Mouse (Mus musculus) midbrain, embryonic 10.5 days (tissue): ENCODE measurements around the gene Gpr1. TPM values are rescaled to one million over a fixed set of nuclear protein-coding genes. Genes with fewer than 3 reads are reported as not detected.
A peak's percentile ranks its signal among the peaks of the same experiment; 100 is the strongest.
"Not testable (repeated sequence)": the region's sequence is repeated elsewhere in the genome, so short reads cannot be mapped to it uniquely, and the experiment has no call there.

Experiments
- DNase-seq: peaks from one replicate; pipeline ENCODE4 v3.0.0-alpha.2; 2017; ENCODE audit warnings: low spot score
- H3K27ac ChIP-seq: fragments of 300-500 bp; sonication (generic); replicated peaks from 2 replicates; pipeline ENCODE4 v1.5.1; 2016; ENCODE audit warnings: mild to moderate bottlenecking
- H3K27me3 ChIP-seq: fragments of 300-500 bp; sonication (generic); 2 replicates; pipeline ENCODE4 v1.6.1; 2016; ENCODE audit warnings: low read depth, mild to moderate bottlenecking; ENCODE audit not compliant: poor library complexity, severe bottlenecking
- H3K36me3 ChIP-seq: fragments of 300-500 bp; sonication (generic); 2 replicates; pipeline ENCODE4 v1.6.1; 2016; ENCODE audit warnings: mild to moderate bottlenecking, moderate library complexity
- H3K4me1 ChIP-seq: fragments of 300-500 bp; sonication (generic); 2 replicates; pipeline ENCODE4 v1.6.1; 2016
- H3K4me3 ChIP-seq: fragments of 300-500 bp; sonication (generic); 2 replicates; pipeline ENCODE4 v1.5.1; 2016; ENCODE audit warnings: mild to moderate bottlenecking, moderate library complexity
- H3K9me3 ChIP-seq: fragments of 300-500 bp; sonication (generic); replicated peaks from 2 replicates; pipeline ENCODE4 v1.6.1; 2016; ENCODE audit warnings: mild to moderate bottlenecking
- WGBS: fragments of 180-500 bp; shearing (Covaris S2); methylation state at CpG from one replicate; pipeline ENCODE4 v1.1.7; 2016; 5-methylcytosine and 5-hydroxymethylcytosine counted together
- polyA plus RNA-seq: library from polyadenylated mRNA; unstranded; fragments of >200 nt; fragmentation: Nextera tagmentation; extraction: Ambion mirVana; gene quantifications from 2 replicates; pipeline ENCODE4 v1.2.1, GENCODE M21; 2016

Gene Gpr1
- polyA plus RNA-seq, 1 experiment from 2014 or later: 0.25 TPM

DNA sequence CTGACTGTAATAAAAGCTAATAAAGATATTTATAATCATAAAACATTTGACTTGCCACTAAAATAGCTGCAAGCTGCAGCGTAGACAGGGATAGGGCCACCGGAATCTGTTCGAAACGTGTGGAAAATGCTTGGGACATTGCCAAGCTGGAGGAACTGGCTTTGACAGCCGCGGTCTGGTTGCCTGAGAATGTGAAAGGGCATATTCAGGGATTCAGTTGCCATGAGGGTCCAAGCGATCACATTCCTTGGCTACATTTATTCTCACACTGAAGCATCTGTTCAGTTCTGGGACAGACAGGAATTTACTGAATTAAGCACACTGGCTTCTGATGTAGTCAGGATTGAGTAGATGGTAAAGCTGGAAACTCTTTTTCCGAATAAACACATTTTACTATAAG lies 23.5 kb downstream of the Gpr1 start:
- Histone ChIP-seq H3K4me1 (no peaks in the 10 kb centered on the region), H3K27me3 (no peaks in the 10 kb centered on the region), H3K27ac (no peak overlapping the region), H3K9me3 (no peaks in the 10 kb centered on the region), H3K36me3 (no peaks in the 10 kb centered on the region), H3K4me3 (no peak overlapping the region)
- 91% methylated on average over 8 of the region's 8 CpGs for WGBS
- DNase-seq: no peak

DNA sequence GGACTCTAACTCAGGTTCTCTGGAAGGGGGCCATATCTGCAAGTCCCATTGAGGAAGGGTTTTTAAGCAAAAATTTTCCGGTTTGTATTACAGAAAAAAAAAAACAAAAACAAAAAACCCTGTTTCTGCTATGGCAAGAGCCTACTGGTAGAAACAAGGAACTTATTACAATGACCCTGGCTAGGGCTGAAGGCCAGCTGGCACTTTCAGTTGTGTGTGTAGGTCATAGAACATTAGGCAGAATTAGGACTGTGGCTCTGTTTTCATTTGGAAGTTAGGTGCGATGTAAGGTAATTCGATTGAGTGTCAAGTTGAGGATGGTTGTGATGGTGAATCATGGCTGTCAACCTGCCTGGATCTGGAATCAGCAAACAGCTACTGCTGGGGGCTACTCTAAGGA lies 25.8 kb downstream of the Gpr1 start:
- H3K4me3 ChIP-seq: no peak overlapping the region
- no peak for DNase-seq

GRCm38 (mm10) chr1:63185430-63185829 lies 28.9 kb downstream of the Gpr1 start:
- not testable (repeated sequence) for H3K27ac ChIP-seq, H3K9me3 ChIP-seq, H3K4me1 ChIP-seq, H3K4me3 ChIP-seq, H3K27me3 ChIP-seq, DNase-seq
- H3K36me3 ChIP-seq: peaks cover 20% of the 10 kb centered on the region
- WGBS: 96% methylated on average over 6 of the region's 6 CpGs

More for the DNA sequence above, 25.8 kb downstream of the Gpr1 start:
- WGBS: 95% methylated on average over 3 of the region's 3 CpGs
- no peak overlapping the region for H3K27ac ChIP-seq
- H3K9me3 ChIP-seq: no peaks in the 10 kb centered on the region
- no peaks in the 10 kb centered on the region for H3K27me3 ChIP-seq
- 0 out of 2 replicates have a peak, but pooled peaks cover 2% of the 10 kb centered on the region for H3K36me3 ChIP-seq
- H3K4me1 ChIP-seq: no peaks in the 10 kb centered on the region

DNA sequence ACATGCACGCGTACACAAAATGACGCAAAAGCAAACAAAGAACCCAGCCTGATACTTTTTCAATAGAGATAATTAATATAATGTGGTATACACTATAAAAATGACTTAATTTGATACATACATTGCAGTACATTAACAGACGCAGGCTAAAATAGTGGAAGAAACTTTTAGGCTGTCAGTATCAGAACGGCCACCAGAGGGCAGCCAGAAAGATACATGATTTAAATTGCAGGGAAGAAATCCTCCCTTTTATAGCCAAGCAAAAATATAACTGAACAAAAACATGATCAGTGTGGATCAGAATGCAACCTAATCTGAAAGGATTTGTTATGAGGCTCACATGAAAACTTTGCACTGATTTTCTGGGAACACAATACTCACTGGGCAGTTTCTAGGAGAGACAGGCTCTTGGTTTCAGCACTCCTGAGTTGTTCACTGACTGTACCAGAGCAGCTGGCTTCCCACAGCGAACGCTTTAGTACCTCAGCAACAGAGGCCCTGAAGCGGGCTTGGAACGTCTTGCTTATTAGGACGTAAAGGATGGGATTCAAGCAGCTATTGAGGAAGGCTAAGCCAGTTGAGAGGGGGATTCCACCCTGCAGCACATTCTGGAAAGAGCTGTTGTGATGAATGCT lies 31.6 kb downstream of the Gpr1 start:
- peaks cover 46% of the 10 kb centered on the region for H3K36me3 ChIP-seq

GRCm38 (mm10) chr1:63182212-63182611 lies 32.1 kb downstream of the Gpr1 start:
- H3K4me3 ChIP-seq: no peak overlapping the region
- no peak for DNase-seq
- no peak overlapping the region for H3K27ac ChIP-seq
- WGBS: 78% methylated on average over 5 of the region's 5 CpGs
- H3K9me3 ChIP-seq: no peaks in the 10 kb centered on the region
- H3K27me3 ChIP-seq: no peaks in the 10 kb centered on the region
- H3K36me3 ChIP-seq: peaks cover 48% of the 10 kb centered on the region
- H3K4me1 ChIP-seq: peaks cover 15% of the 10 kb centered on the region

More for the DNA sequence above, 31.6 kb downstream of the Gpr1 start:
- Histone ChIP-seq H3K27ac (no peak overlapping the region), H3K9me3 (no peaks in the 10 kb centered on the region), H3K4me1 (peaks cover 11% of the 10 kb centered on the region), H3K4me3 (no peak overlapping the region), H3K27me3 (no peaks in the 10 kb centered on the region)
- 63% methylated on average over 10 of the region's 10 CpGs for WGBS
- DNase-seq: peak; percentile 42

DNA sequence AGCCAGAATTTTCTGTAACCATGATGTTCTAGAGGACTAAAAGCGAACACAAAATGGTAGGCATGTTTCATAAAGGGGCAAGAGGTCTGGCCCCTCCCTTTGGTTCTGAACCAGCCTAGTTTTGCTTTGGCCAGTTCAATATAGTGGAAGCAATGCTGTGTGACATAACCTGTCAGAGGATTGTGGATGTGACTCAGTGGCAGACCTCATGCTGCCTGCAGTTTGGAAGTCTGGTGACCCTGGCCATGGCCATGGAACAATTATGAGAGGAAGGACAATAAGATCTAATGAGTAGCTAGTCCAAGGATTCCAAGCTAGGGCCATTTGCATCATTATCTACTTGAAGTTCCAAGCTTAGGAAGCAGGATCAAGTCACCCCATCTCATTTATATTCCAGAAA lies 32.9 kb downstream of the Gpr1 start:
- peaks cover 48% of the 10 kb centered on the region for H3K36me3 ChIP-seq
- H3K27me3 ChIP-seq: no peaks in the 10 kb centered on the region
- no peaks in the 10 kb centered on the region for H3K9me3 ChIP-seq
- H3K27ac ChIP-seq: no peak overlapping the region
- DNase-seq: no peak
- H3K4me3 ChIP-seq: no peak overlapping the region
- H3K4me1 ChIP-seq: peaks cover 15% of the 10 kb centered on the region
- WGBS: 89% methylated on average over 1 of the region's 1 CpGs

DNA sequence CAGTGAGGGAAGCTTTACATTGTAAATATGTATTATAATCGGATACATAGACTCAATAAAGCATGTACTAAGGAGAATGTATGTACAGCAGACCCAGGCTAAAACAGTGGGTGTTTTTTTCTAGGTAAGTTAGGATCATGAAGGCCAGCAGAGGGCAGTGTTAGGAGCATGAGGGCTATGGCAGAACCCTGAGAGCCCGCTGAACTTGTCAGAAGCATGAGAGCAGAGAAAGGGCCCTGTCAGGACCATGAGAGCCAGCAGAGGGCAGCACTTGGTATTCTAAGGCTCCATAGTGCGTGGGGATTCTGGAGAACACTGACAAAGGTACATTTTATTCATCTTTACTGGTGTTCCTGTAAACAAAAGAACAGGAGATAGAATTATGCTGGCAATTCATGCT lies 33.3 kb downstream of the Gpr1 start:
- Histone ChIP-seq H3K27me3 (no peaks in the 10 kb centered on the region), H3K4me3 (no peak overlapping the region), H3K9me3 (no peaks in the 10 kb centered on the region), H3K36me3 (peaks cover 48% of the 10 kb centered on the region), H3K4me1 (peaks cover 15% of the 10 kb centered on the region), H3K27ac (no peak overlapping the region)
- DNase-seq: peak; percentile 92
- 10% methylated on average over 3 of the region's 3 CpGs for WGBS

- not testable (repeated sequence) for H3K27me3 ChIP-seq, H3K9me3 ChIP-seq, H3K4me3 ChIP-seq, DNase-seq, H3K27ac ChIP-seq
- H3K4me1 ChIP-seq: peaks cover 19% of the 10 kb centered on the region
- 67% methylated on average over 4 of the region's 4 CpGs for WGBS
- H3K36me3 ChIP-seq: peaks cover 48% of the 10 kb centered on the region
These were observed 33.8 kb downstream of the Gpr1 start for GRCm38 (mm10) chr1:63180575-63180974.

GRCm38 (mm10) chr1:63180122-63180521 lies 34.2 kb downstream of the Gpr1 start:
- peaks cover 48% of the 10 kb centered on the region for H3K36me3 ChIP-seq
- H3K4me3 ChIP-seq: no peak overlapping the region
- DNase-seq: no peak
- no peaks in the 10 kb centered on the region for H3K27me3 ChIP-seq
- no peak overlapping the region for H3K27ac ChIP-seq
- no peaks in the 10 kb centered on the region for H3K9me3 ChIP-seq
- WGBS: 93% methylated on average over 4 of the region's 4 CpGs
- peaks cover 23% of the 10 kb centered on the region for H3K4me1 ChIP-seq

GRCm38 (mm10) chr1:63178308-63178707 lies 36.0 kb downstream of the Gpr1 start:
- DNase-seq: no peak
- Histone ChIP-seq H3K36me3 (peaks cover 53% of the 10 kb centered on the region), H3K4me3 (peak overlapping the region; percentile 98), H3K27me3 (no peaks in the 10 kb centered on the region), H3K4me1 (peaks cover 29% of the 10 kb centered on the region), H3K9me3 (no peaks in the 10 kb centered on the region), H3K27ac (no peak overlapping the region)
- 86% methylated on average over 3 of the region's 3 CpGs for WGBS

GRCm38 (mm10) chr1:63176604-63177421 lies 37.5 kb downstream of the Gpr1 start, which contains the start of the genes Eef1b2 and Ndufs1:
Eef1b2 (plus strand) TSS chr1:63176825.
Ndufs1 (minus strand) TSS chr1:63176833.
- peaks cover 53% of the 10 kb centered on the region for H3K36me3 ChIP-seq
- peak within 1 kb of the TSS; percentile 98 for H3K4me3 ChIP-seq
- under 1% methylated on average over 72 of the region's 72 CpGs for WGBS
- no peaks in the 10 kb centered on the region for H3K9me3 ChIP-seq
- H3K27ac ChIP-seq: peak within 1 kb of the TSS; percentile 97
- peak; percentile 96 for DNase-seq
- no peaks in the 10 kb centered on the region for H3K27me3 ChIP-seq
- peaks cover 29% of the 10 kb centered on the region for H3K4me1 ChIP-seq

GRCm38 (mm10) chr1:63176259-63176603 lies 38.1 kb downstream of the Gpr1 start:
- Histone ChIP-seq H3K4me3 (peak overlapping the region; percentile 98), H3K27me3 (no peaks in the 10 kb centered on the region), H3K4me1 (peaks cover 29% of the 10 kb centered on the region), H3K36me3 (peaks cover 53% of the 10 kb centered on the region), H3K27ac (peak overlapping the region; percentile 97), H3K9me3 (no peaks in the 10 kb centered on the region)
- DNase-seq: no peak
- WGBS: under 1% methylated on average over 14 of the region's 14 CpGs

GRCm38 (mm10) chr1:63175853-63176252 lies 38.5 kb downstream of the Gpr1 start:
- DNase-seq: no peak
- Histone ChIP-seq H3K9me3 (no peaks in the 10 kb centered on the region), H3K36me3 (peaks cover 57% of the 10 kb centered on the region), H3K4me3 (peak overlapping the region; percentile 98), H3K4me1 (peaks cover 29% of the 10 kb centered on the region), H3K27me3 (no peaks in the 10 kb centered on the region), H3K27ac (peak overlapping the region; percentile 97)
- 11% methylated on average over 11 of the region's 11 CpGs for WGBS
